Mouse (Mus musculus) cerebellum, adult 9-10 months (tissue): ENCODE measurements around the gene Cog6.
"Not testable (repeated sequence)": the region's sequence is repeated elsewhere in the genome, so short reads cannot be mapped to it uniquely, and the experiment has no call there.

ENCODE experiments used
- DNase-seq: peaks from one replicate; pipeline ENCODE4 v3.0.0; 2022

Gene Cog6

GRCm38 (mm10) chr3:53031586-53031985 lies 14.5 kb upstream of the Cog6 start:
- DNase-seq: no peak

GRCm38 (mm10) chr3:53029046-53029445 lies 12.0 kb upstream of the Cog6 start:
- peak; percentile 82 for DNase-seq

GRCm38 (mm10) chr3:53027333-53027732 lies 10.3 kb upstream of the Cog6 start:
- DNase-seq: no peak

- no peak for DNase-seq
Measured at GRCm38 (mm10) chr3:53007411-53007810, 9.6 kb downstream of the Cog6 start.

GRCm38 (mm10) chr3:53004406-53005114 lies 12.5 kb downstream of the Cog6 start:
- no peak for DNase-seq

- no peak for DNase-seq
Measured at GRCm38 (mm10) chr3:53002076-53002475, 15.0 kb downstream of the Cog6 start.

- no peak for DNase-seq
Measured at GRCm38 (mm10) chr3:52999996-53000395, 17.0 kb downstream of the Cog6 start.

GRCm38 (mm10) chr3:52999016-52999744 lies 17.9 kb downstream of the Cog6 start:
- no peak for DNase-seq

- DNase-seq: no peak
Measured at GRCm38 (mm10) chr3:52997381-52997780, 19.7 kb downstream of the Cog6 start.

GRCm38 (mm10) chr3:52996635-52997034 lies 20.4 kb downstream of the Cog6 start:
- DNase-seq: no peak

GRCm38 (mm10) chr3:52994666-52995065 lies 22.4 kb downstream of the Cog6 start:
- DNase-seq: no peak

GRCm38 (mm10) chr3:52993296-52993695 lies 23.7 kb downstream of the Cog6 start:
- no peak for DNase-seq

- DNase-seq: no peak
Measured at GRCm38 (mm10) chr3:52990041-52990737, 26.8 kb downstream of the Cog6 start.

- not testable (repeated sequence) for DNase-seq
Measured at GRCm38 (mm10) chr3:52985508-52985941, 31.5 kb downstream of the Cog6 start.

GRCm38 (mm10) chr3:52983772-52984171 lies 33.3 kb downstream of the Cog6 start:
- DNase-seq: no peak

GRCm38 (mm10) chr3:52982993-52983392 lies 34.0 kb downstream of the Cog6 start:
- no peak for DNase-seq

- peak; percentile 80 for DNase-seq
Measured at GRCm38 (mm10) chr3:52974674-52975556, 42.1 kb downstream of the Cog6 start.

- DNase-seq: no peak
Measured at GRCm38 (mm10) chr3:52972916-52973315, 44.1 kb downstream of the Cog6 start.

GRCm38 (mm10) chr3:52967046-52967445 lies 50.0 kb downstream of the Cog6 start:
- no peak for DNase-seq

GRCm38 (mm10) chr3:52964206-52964605 lies 52.8 kb downstream of the Cog6 start:
- DNase-seq: no peak

GRCm38 (mm10) chr3:52963441-52963840 lies 53.6 kb downstream of the Cog6 start:
- no peak for DNase-seq

GRCm38 (mm10) chr3:52962391-52962790 lies 54.6 kb downstream of the Cog6 start:
- DNase-seq: no peak

GRCm38 (mm10) chr3:52961661-52962060 lies 55.4 kb downstream of the Cog6 start:
- DNase-seq: no peak
